Mouse (Mus musculus) cerebellum, postnatal 36 days (tissue): Measurements from ENCODE around the gene Sfi1.
"Not testable (repeated sequence)": the region's sequence is repeated elsewhere in the genome, so short reads cannot be mapped to it uniquely, and the experiment has no call there.

Source experiments
- DNase-seq, 2 experiments: peaks; one replicate each; pipeline ENCODE4 v3.0.0; 2021 to 2022; ENCODE audit warnings: mixed read lengths in 2 of 2

Gene Sfi1

DNA sequence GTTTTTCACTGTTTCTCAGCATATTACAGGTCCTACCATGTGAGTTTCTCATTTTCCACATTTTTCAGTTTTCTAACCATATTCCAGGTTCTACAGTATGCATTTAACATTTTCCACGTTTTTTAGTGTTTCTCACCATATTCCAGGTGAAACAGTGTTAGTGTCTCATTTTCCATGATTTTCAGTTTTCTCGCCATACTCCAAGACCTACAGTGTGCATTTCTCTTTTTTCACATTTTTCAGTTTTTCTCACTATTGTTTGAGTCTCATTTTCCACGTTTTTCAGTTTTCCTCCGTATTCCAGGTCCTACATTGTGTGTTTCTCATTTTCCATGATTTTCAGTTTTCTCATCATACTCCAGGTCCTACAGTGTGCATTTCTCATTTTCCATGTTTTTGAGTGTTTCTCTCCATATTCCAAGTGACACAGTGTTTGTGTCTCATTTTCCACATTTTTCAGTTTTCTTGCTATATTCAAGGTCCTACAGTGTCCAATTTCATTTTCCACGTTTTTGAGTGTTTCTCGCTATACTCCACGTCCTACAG, 89.6 kb downstream of the Sfi1 start:
- DNase-seq: no peak

GRCm38 (mm10) chr11:3102626-3103025, 90.6 kb downstream of the Sfi1 start:
- DNase-seq: not testable (repeated sequence)

GRCm38 (mm10) chr11:3101875-3102494, 91.3 kb downstream of the Sfi1 start:
- DNase-seq: no peak

- no peak for DNase-seq
Observed at GRCm38 (mm10) chr11:3101072-3101874, 92.0 kb downstream of the Sfi1 start.

DNA sequence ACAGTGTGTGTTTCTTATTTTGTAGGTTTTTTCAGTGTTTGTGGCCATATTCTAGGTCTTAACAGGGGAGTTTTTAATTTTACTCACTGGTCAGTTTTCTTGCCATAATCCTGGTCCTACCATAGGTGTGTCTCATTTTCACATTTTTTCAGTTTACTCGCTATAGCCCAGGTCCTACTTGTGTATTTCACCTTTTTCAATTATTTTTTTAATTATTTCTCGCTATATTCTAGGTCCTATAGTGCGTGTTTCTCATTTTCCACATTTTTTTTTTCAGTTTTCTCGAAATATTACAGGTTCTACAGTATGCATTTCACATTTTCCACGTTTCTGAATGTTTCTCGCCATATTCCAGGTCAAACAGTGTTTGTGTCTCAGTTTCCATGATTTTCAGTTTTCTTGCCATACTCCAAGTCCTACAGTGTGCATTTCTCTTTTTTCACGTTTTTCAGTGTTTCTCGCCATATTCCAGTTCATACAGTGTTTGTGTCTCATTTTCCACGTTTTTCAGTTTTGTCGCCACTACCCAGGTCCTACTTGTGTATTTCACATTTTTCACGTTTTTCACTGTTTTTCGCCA, 93.1 kb downstream of the Sfi1 start:
- DNase-seq: not testable (repeated sequence)
